Mouse (Mus musculus) testis, postnatal 10 days (tissue): Measurements from ENCODE around the gene Cryab.

ENCODE experiments used
- DNase-seq: peaks from one replicate; pipeline ENCODE4 v3.0.0; 2021; ENCODE audit warnings: low spot score

Gene Cryab

DNA sequence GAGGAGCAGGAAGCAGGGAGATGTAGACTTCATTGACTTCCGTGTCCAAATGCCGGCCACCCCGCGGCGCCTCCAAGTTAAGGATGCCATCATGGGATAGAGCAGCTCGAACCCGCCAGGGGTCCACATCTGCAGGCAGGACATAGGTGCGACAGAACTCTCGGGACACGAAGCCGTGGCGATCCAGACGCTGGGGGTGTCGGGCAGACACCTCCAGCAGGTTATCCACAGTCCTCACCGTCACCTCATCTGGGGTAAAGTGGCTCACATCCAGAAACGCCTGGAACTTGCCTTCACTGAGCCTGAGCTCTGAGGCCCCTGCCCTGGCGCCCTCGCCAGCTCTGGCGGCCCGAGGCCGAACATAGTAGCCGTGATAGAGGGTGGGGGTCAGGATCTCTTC, at the start of gene Cryab:
TSS of gene Cryab (plus strand) at position 3 of the 400 bp plus-strand sequence.
- DNase-seq = no peak

DNA sequence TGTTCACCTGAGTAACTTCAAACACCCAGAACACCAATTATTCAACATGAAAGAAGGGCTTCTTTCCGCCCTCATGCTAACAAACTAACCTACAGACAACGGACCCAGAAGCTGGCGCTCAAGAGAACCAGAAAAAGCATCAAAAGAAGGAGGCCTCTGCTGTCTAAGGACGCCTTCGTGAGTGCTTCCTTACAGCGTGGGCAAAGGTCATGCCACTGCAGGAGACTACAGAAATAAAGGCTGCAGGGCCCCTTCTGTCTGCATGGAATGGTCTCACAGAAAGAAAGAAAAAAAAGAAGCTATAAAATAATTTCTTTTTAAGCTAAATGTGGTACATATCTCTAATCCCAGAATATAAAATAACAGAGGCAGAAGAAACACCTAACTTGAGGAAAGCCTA, 46.2 kb upstream of the Cryab start:
- no peak for DNase-seq

DNA sequence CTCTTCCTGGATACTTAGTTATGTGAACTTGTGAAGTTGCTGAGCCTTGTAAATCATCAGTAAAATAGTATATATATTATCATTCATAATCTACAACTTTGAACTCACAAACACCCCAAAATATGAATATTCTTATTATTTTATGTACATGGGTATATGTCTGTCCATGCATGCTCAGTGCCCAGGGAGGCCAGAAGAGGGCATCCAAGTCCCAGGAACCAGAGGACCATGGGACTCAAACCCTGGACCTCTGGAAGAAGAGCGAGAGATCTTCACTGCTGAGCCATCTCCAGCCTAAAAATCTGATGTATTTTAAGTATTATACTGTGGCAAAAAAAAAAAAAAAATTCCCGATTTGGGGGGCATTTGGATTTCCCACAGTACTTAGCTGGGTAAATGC, 42.0 kb upstream of the Cryab start:
- peak; percentile 62 for DNase-seq

DNA sequence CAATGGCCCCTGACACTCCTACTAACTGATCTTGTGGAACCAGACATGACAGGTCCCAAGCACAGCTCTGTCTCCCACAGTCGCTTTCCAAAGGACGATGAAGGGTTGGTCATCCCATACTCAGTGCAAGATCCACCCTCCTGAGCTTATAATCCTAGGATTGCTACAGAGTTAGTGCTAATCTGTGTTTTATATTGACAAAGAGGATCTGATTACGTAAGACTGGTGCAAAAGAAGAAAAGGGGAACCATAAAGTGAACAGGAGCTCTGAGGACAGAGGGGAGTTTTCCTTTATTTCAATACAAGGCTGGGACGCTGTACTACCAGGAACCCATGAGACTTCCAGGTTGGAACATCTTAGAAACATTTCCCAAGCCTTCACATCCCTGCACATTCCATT, 39.8 kb upstream of the Cryab start:
- no peak for DNase-seq

DNA sequence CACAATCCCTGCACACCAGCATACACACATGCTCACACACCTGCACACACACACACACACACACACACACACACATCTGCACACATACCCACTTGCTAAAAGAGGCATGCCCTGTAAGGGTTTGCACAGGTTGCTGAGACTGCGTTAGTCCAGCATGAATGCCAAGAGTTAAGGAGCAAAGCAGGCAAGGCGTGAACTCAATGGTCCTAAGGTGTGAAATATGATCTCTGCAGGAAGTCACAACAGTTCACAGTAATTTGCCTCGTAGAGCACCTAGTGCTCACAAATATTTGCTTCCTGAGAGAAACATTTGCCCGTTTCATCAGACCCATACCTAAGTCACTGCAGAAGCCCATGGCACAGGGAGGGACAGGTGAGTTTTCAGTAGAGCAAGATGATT, 36.9 kb upstream of the Cryab start:
- DNase-seq = no peak

DNA sequence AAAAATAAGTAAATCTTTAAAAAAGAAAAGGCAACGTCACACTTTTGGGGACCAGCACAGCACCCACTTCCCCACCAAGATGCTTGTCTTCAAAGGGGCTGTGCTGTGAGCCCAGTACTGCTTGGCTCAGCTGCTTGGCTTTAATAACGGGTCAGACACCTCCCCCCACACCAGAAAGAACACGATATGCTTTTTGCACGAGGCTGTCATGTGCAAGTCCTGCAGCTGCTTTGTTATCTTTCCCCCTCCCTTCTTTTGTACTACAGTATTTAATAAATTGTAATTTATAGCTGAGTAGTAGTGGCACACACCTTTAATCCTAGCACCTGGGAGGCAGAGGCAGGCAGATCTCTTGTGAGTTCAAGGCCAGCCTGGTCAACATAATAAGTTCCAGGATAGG, 32.2 kb upstream of the Cryab start:
- no peak for DNase-seq

DNA sequence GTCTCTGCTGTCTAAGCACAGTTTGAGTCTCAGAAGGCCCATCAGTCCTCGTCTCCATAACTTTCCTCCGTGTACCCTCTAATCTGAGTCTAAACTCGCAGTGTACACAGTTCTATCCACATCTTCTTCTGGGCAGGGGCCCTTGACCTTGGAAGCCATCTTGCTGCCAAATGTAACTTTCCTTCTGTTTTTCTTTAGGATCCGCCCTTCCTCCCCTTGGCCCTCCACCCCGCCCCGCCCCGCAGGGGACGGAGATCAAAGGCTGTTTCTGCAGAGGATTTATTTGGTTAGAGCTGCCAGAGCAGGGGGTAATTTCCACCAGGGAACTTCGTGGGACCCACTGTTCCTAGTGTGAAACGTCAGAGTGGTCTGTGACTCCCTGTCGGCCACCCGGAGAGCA, 30.1 kb upstream of the Cryab start:
- no peak for DNase-seq

DNA sequence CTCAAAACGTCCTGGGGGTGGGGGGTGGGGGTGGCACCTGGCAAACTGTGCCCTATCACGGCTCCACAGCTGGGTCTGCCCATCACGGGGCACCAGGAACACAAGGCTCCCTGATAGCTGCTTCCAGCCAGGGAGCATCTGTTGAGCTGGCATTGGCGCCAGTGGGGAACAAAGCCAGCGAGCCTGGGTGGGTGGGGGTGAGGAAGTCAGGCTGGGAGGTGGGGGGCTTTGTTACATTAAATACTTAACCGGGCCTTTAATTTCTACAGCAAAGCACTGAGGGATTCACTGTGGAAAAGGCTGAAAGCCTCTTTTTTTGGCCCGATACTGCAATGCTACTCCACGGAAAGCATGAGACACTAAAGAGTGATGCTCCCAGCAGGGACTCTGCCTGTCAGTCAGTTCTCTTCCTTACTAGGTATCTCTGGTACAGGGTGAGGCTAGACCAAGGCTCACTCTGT, 28.6 kb upstream of the Cryab start:
- DNase-seq = no peak

DNA sequence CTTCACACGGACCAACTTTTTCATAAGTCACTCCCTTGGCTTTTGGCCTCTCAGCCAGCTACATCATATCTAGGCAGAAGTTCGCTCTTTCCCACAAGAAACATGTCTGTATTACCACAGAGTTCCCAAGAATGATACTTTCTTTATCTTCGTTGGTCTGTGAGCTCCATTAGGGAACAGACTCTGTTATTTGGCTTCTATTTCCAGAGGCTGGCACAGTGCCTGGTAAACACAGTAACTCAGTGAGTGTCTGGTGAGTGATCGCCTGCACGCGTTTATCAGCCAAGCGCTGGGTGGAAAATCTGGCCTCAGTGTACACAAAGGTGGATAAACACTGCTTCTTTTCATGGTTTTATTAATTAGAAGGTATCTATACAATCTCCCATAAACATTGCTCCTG, 27.7 kb upstream of the Cryab start:
- DNase-seq = peak; percentile 90

DNA sequence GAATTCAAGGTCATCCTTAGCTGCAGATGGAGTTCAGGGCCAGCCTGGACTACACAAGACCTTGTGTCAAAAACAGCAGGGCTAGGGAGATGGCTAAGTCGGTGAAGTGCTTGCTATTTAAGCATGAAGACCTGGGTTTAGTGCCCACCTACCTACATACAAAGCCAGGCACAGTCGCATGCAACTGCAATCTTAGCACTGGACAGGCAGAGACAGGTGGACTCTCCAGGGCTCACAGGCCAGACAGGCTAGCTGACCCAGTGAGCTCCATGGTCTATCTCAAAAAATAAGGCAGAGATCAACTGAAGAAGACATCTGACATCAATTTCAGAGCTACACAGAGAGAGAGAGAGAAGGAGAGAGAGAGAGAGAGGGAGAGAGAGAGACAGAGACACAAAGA, 27.0 kb upstream of the Cryab start:
- no peak for DNase-seq

DNA sequence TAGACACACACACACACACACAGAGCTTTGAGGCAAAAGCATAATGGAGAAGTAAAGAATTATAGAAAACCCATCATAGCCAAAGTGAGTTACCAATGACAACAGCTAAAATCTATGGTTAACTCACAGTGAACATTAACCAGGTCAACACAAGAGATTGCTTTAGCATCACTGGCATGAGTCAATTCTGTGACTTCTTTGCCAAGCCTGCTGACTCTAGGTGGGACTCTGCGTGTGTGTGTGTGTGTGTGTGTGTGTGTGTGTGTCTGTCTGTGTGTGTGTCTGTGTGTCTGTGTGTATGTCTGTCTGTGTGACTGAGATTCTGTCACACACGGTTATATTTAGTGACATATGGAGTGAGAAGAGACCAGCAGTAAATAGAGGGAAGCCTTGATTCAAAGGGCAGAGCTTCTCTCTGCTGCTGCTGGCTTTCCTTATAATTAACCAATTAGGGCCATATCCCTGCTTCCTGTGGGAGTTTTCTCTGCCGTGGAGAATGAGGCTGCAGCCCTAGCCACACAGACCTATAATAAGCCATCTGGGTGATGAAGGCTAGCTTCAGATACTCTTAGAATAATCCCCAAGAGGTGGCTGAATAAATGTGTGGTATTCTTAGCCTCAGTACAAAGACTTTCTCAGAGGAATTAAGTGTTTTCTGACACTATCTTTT, 26.3 kb upstream of the Cryab start:
- DNase-seq = no peak

DNA sequence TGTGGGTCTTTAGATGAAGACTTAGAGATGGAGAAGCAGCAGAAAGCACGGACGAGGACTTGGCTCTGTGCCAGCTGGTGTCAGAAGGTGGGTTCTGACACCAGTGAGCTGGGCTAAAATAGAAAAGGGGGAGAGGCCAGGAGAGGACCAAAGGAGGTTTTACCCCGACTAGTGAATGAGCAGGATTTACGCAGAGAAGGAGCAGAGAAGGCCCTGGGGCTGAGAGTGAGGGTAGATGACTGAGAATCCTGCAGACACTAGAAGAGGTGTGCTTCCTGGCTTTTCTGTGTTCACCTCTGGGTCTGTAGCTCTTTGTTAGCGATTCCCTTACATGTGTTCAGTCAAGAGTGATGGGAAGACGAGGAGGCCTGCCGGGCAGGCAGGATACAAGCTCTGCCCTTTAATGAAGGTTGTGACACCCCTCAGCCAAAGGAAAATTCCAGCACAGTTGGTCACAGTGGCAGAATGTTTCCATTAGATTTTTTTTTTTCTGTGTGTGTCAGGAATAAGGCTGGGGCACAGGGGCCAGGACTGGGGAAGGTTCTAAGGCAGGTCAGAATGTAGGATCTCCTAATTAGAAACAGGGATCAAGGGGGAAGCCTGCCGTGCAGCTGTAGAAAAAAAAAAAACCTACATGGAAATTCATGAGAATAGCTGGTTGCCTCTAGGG, 25.1 kb upstream of the Cryab start:
- DNase-seq = no peak

DNA sequence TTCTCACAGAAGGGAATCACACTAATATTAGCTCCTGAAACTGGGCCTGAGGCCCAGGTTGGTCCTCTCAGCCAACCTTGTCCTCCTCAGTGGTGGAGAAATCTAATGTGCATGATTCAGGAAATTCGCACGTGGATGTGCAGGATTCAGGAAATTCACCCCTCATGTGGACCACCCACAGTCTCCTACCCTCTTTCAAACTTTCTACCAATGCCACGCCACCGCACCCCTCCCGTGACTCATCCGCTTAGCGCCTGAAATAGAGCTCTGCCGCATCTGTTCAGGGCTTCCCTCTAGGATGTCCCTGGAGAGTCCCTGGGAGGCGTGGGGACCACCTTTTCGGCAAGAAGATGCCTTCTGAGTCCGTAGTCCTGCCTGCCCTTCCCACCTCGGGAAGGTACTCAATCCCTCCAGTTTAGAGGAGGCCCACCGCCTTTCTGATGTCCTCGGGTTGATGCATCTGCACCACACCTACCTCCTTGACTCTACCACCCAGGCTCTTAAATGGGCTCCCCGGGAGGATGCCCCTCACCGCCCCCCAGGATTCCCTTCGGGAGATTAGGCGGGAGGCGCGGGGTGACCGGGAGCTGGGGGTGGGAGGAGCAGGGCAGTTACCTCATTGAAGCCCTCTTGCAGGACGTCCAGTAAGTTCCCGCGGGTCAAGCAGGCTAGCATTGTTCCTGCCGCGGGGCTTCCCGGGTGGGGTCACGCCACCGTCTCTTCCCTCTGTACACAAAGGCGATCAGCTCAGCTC, 23.8 kb upstream of the Cryab start:
- no peak for DNase-seq

DNA sequence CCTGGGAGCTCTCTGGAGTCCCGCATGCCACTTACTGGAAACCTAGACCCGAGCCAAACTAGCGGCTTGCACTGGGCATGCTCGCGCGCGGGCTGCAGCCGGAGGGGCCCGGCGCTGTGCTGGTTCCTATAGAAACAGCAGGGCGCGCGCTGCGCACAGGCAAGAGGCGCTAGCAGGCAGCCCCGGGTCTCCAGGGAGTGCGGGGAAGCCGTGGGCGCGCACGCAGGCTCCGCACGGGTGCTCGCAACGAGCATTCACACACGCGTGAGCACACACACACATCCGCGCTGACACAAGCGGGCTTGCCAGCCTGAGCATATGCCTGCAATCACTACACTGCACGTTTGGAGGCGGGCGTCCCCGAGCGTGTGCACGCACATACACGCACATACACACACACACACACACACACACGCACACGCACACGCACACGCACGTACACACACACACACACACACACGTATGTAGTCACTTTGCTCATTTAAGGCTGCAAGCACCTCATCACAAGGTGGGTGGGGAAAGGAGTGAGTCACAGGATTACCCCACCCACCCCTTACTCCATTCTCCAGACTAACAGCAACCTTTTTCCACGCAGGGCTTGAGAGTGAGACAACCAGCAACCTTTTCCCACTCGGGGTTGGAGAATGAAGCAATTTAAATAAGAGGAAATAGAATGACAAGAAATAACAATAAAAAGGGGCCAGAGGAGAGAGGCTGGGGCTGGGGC, 23.0 kb upstream of the Cryab start:
- DNase-seq = peak; percentile 83

DNA sequence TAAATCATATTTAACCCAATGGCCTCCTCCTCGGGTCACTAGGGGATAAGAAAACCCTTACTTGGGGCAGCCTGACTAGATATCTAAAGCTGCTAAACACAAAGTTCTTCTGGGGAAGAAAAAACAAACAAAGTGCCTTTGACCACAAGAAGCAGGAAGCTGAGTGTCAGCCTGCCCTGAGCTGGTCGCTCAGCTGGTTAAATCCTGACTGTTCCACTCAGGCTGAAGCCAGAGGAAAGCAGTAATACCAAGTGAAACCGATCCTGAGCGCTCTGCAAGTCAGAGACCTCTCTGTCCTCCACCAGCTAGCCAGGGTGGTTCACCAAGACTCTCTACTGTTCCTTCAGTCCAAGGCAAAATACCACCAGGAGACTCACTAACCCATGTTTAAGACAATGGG, 21.5 kb upstream of the Cryab start:
- DNase-seq = no peak

DNA sequence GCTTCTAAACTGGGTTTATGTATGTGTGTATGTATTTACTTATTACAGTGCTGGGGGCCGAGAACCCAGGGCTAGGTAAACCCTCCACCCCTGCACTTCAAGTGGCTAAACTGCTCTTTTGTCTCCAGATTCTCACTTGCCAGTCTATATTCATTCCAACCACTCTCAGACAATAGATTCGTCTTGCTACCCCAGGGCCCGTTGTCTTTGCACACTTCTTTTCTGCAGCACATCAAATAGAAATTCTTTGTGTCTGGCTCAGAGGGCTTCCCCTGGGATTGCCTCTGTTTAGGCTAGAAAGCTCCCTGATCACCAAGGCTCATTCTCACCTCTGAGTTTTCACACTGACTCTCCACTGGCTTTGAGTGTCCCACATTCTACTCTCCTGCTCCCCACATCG, 18.6 kb upstream of the Cryab start:
- DNase-seq = no peak

DNA sequence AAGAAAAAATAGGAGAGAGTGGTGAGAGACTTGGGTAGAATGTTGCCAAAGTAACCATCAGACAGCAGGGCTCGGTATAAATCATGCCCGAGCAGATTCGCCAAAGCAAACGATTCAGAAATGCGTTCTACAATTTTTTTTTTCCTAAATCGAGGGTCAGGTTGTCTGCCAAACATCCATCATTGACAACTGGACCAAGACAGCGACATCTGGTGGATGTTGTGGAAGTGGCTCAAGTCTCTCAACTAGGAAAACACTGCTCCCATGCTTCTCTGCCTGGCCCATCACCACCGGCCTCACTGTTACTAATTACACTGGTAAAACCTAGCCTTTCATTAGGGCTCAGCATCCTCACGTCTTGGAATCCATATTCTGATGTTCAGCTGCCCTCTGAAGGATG, 16.1 kb upstream of the Cryab start:
- DNase-seq = peak; percentile 64

DNA sequence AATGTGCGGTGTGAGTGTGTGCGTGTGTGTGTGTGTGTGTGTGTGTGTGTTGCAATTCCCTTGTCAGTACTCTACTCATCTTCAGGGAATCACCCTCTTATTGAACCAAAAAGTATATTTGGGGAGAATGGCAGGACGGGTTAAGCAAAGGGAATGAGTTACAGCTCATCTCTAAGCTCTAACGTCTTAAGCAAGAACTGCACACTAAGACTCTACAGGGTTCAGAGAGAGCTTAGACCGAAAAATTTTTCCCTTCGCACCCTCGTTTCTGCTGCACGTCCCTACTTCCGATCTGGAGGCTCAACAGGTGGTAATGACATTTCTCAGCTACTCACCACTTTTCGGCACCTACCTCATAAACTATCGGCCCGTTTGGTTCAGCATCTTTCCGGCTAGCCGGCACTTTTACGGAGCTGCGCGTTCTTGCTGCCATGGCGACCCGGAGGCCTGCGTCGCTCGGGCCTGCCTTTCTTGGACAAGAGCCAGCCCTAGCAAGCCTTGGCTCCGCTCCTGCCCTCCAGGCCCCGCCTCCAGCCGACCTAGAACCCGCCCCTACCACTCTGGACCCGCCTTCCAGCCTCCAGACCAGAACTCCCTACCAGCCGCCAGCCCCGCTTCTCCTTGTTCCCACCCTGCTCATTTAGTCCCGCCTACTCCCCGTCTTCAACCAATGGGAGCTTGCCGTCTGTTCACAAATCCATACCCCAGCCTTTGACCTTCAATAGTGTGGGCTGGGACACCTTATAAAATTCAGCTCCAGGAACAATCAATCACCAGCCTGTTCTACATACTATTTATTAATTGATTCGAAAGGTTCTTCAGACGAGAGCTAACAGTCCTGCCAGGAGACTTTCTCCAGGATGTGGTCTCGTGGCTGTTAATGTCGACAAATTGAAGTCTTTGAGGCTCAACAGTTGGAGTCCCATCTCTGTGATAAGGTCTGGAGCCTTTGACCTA, 11.9 kb upstream of the Cryab start, which contains the start of gene Dixdc1:
TSS of gene Dixdc1 (minus strand) at position 604 of the 957 bp plus-strand sequence.
- DNase-seq = peak; percentile 97

DNA sequence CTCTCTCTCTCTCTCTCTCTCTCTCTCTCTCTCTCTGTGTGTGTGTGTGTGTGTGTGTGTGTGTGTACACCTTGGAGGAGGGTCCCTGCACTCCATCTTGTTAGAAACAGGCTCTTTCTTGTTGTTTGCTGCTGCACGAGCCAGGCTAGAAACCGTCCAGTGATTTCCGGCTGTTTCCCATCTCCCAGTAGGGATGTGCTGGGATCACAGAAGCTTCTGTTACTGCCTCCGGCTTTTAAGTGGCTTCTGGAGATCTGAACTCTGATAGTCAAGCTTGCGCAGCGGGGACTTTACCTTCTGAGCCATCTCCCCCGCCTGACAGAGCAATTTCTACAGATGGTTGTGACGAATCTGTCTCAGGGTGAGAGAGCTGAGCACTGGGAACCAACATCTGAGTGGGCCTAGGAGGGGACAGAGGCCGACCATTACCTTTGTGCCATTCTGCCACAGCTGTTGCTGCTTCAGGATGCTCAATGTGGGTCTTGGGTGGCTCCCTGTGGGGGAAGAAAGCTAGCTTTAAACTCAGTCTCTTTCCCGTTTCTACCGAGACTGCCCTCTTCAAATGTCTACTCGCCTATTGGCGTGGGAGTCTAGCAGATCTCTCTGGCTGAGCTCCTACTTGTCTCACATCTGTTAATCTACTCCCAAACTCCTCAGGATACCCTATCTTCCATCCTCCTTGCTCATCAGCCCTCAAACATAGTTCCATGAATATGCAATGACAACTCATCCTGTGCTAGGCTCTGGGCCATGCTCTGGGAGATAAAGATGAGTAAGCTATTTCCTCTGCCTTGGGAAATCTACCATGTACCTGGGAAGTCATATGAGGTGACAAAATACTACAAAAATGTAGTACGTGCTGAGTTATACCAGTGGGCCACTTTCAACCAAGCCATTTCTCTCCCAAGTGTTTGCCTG, 10.0 kb upstream of the Cryab start:
- peak; percentile 34 for DNase-seq

DNA sequence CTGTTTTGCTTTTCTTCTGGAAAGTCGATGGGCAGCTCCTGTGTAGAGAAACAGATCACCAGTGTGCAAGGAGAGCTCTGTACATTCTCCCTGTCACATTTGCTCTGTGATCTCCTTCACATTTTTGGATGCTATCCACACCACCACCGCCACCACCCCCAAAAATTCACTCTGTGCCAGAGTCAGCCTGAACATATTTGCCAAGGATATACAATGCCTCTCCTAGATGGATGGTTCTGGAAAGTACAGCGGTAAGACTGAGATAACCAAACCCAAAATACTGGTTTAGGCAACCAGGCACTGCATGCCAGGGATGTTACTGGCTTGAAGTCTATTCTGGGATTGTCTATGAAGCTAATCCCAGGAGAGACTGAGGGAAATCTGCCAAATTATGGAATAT, 8.9 kb upstream of the Cryab start:
- DNase-seq = peak; percentile 22
